Mouse (Mus musculus) embryonic stem cell, embryonic (primary cell): ENCODE measurements around the gene Auts2.

ENCODE experiments used
- CTCF ChIA-PET, 4 experiments: fragments of 300-600 bp in 2 of 4; fragments of 350-600 bp in 2 of 4; sonication (Branson Sonifier 250); formaldehyde crosslinking; loops; one replicate each; lab custom pipeline; 2022; ENCODE audit warnings: inconsistent platforms in 2 of 4; lab: Charles Lee
- POLR2A ChIA-PET, 4 experiments: fragments of 300-600 bp in 2 of 4; fragments of 350-600 bp in 2 of 4; sonication (Branson Sonifier 250); formaldehyde crosslinking; loops; one replicate each; lab custom pipeline; 2022; ENCODE audit warnings: antibody characterized with exemption in 4 of 4, inconsistent platforms in 1 of 4; lab: Charles Lee

Auts2 gene

DNA sequence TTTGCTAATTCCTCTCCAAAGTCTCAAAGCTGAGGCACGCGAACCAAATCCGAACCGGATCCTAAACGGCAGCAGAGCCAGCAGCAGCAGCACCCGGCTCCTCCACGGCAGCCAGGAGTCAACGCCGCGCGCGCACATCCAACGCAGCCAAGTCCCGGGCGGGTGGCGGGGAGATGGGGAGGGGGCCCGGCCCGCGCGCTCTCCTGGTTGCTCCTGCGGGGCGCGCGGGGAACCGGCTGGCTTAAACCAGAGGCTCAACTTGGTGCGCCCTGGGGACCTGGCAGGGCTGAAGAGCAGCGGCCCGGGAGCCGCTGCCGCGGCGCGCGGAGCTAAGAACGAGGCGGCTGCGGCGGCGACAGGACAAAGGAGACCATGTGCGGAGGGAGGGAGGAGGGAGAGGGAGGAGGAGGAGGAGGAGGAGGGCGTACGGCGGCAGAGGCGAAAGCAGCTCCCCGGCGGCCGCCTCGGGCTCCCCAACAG, 1005.3 kb downstream of the Auts2 start:
- POLR2A ChIA-PET = interaction anchor here (0.6 to 5.9 kb wide), 45 partner anchors 9 to 312 kb away, joined by 3 to 63 read pairs (median 6); no protein-coding TSS in a partner anchor

DNA sequence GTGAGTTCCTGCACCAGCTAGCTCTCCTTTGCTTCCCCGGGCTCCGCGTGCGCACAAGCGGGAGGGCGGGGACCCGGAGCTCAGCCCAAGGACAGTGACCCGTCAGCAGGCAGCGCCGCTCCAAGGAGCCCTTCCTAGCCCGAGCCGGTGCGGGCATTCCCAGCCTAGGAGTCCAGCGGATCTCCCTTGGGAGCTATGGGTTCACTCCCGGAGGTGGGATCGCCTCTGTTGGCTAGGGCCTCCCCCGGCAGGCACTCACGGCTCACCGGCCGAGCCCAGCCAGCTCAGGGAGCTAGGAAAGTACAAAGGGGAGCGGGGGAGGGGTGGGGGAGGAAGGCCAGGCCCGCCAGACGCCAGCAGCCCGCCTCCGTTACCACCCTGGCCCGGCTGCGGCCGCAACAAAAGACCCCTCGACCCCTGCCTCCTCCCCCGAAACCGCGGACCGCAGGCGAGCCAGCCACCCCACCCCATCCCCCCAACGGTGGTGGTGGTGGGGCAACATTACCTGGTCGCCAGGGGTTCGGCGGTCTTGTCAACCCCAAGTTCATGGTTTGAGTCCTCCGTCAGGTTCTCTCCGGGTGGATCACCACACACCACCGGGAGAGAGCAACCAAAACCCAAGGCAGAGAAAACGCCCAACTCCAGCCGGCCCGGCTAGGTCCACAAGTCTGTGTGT, 1005.9 kb downstream of the Auts2 start:
- ChIA-PET POLR2A (interaction anchor here (0.6 to 5.9 kb wide), 51 partner anchors 10 to 515 kb away, joined by 3 to 63 read pairs (median 4); no protein-coding TSS in a partner anchor), CTCF (interaction anchor here in 3 of 4 experiments (0.6 to 1.6 kb wide), 5 partner anchors 10 to 92 kb away, joined by 3 to 10 read pairs (median 3); no protein-coding TSS in a partner anchor)

More for the DNA sequence above, 1005.3 kb downstream of the Auts2 start:
- CTCF ChIA-PET = interaction anchor here in 3 of 4 experiments (0.6 to 1.6 kb wide), 3 partner anchors 11 to 109 kb away, joined by 3 to 10 read pairs (median 3); no protein-coding TSS in a partner anchor

DNA sequence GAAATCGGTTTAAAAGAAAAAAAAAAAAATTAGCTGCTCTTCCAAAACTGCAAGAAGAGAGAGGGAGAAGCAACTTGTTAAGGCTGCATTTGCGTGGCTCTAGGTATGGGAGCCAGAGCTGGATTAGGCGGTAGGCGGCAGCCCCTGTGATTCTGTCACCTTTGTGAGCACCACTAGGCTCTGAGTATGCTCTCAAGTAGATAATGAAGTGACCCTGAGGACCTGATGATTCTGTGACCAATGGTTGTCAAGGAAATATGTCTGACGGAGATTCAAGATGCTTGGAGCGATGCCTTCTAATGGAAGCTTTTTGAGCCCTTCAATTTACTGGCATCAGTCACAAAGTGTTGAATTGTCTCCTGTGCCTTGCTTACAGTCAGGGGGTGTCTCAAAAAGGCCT, 1007.4 kb downstream of the Auts2 start:
- CTCF ChIA-PET = interaction anchor here in 1 of 4 experiments (0.7 kb wide), 1 partner anchor 71 kb away, joined by 8 read pairs; no protein-coding TSS in a partner anchor
- POLR2A ChIA-PET = interaction anchor here in 2 of 4 experiments (1.4 to 5.9 kb wide), 2 partner anchors 9 to 516 kb away, joined by 3 to 63 read pairs; no protein-coding TSS in a partner anchor

DNA sequence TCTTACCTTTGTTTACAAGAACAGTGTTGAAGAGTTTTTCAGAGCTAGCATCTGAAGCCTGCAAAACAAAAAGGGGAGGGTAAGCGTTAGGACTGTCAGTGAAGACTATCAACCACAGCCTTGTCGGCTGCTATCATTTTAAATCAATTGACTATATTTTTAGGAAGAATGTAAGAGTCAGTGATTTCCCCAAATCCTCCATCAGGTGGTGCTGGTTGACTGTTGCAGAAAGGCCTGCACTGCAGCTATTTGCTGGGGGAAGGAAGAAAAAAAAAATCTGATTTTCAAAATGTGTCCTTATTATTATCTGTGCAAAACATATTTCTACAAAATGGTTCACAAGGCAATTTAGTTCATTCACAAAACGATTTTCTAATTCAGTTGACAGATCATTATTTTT, 1009.3 kb downstream of the Auts2 start:
- POLR2A ChIA-PET = interaction anchor here in 1 of 4 experiments (1.1 to 5.9 kb wide), 3 partner anchors 7 to 51 kb away, joined by 3 to 63 read pairs (median 3); no protein-coding TSS in a partner anchor
- CTCF ChIA-PET = interaction anchor here in 2 of 4 experiments (0.6 to 1.0 kb wide), 4 partner anchors 17 to 1363 kb away, joined by 3 to 5 read pairs (median 3); no protein-coding TSS in a partner anchor

DNA sequence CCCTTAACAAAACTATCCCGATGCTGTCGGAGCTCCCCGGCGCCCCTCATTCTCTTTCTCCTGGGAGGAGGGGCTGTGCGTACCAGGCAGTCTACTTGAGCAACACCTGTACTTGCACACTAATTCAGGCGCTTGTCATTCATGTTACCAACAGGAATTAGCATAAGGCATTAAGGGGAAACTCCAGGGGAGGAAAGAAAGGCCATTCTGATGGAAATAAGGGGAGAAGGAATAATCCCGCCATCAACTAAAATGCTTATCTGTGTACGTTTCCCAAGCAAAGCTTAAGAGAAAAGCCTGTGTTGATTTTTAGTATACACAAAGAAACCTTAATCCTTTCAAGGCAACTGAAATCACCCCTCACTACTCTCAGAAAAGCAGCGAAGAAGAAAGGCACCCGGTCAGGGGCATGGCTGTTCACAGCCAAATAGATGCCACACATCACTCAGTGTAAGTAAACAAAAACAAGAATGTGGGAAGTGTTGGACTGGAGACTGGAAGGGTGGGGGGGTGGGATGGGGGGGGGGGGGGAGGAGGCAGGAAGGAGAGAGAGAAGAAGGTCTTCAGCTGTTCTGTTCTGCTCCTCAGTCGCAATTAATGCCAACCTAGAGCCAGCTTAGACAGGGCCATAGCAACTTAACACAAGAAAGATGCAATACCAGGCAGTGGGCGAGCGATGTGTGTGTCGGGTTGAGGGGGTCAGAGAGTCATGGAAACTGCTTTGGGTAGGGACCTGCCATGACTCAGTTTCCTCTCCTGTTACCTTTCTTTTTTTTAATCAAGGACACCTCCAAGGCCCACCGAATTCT, 1011.2 kb downstream of the Auts2 start:
- CTCF ChIA-PET = interaction anchor here in 2 of 4 experiments (0.6 kb wide), 2 partner anchors 36 to 404 kb away, joined by 3 to 5 read pairs; no protein-coding TSS in a partner anchor
- POLR2A ChIA-PET = interaction anchor here (0.6 to 1.6 kb wide), 7 partner anchors 18 to 499 kb away, joined by 3 to 13 read pairs (median 4); no protein-coding TSS in a partner anchor

DNA sequence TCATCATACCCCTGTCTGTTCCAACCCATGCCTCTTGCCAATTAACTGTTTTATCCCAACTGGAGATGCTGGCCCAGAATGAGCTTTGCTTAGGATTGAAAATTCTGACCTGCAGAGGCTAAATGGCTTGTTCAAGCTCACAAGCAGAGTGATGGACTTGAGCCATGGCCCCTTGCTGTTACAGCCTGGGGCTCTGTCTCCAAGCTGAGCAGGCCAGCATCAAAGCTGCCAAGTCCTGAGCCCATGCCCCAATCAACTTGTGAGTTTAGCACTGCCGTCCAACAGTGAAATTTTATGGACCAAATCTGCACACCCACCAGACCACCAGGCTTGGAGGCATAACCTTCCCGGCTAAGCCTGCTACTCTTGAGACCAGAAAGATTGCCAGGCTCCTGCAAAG, 1012.3 kb downstream of the Auts2 start:
- POLR2A ChIA-PET = interaction anchor here in 3 of 4 experiments (0.6 to 1.7 kb wide), 6 partner anchors 12 to 478 kb away, joined by 3 to 5 read pairs (median 4); no protein-coding TSS in a partner anchor
- CTCF ChIA-PET = no interaction called here

DNA sequence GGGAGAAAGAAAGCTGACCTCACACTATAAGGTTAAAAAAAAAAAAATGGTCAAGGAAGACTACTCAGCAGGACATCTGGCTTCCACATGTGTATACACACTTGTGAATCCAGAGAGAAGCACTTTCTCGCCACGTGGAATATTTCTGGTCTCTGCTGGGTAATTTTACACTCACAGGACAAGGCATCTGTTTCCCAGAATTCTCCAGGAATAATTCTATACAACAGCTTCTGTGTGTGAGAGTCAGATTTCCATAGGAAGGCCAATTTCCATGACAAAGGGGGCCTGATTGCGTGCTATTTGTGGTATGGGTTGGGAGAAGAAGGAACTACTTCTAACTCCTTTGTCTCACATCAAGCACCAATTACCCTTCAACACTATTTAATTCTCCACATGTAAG, 1016.5 kb downstream of the Auts2 start:
- ChIA-PET POLR2A (interaction anchor here (0.5 to 6.8 kb wide), 13 partner anchors 9 to 391 kb away, joined by 3 to 63 read pairs (median 4); no protein-coding TSS in a partner anchor), CTCF (interaction anchor here in 2 of 4 experiments (0.6 to 1.0 kb wide), 2 partner anchors 11 to 1552 kb away, joined by 3 read pairs; no protein-coding TSS in a partner anchor)

DNA sequence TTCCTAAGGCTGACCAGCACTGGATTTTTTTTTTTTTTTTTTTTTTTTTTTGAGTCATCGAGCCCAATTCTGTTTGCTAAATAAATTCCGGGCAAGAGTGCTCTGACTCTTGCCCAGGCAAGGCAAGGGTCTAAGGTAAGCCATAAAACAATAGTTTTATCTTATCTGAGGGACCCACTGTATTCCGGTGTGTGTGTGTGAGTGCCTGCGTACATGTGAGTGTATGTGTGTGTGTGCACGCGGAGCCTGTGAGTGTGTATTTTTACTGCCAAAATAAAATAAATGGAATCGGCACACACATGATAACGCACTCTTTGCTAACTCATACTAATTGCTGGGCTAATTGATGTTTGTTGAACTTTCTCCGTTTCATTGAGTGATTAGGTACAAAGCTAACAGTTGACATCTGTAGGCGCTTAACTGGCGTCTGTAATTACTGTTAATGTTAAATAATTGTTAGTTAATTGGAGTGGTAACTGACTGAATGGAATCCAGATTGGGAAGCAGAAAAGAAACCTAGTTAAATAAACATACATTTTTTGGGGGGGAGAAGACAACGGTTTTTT, 1018.2 kb downstream of the Auts2 start:
- CTCF ChIA-PET = no interaction called here
- POLR2A ChIA-PET = interaction anchor here in 1 of 4 experiments (0.7 to 6.8 kb wide), 3 partner anchors 12 to 699 kb away, joined by 3 to 63 read pairs (median 3); no protein-coding TSS in a partner anchor

DNA sequence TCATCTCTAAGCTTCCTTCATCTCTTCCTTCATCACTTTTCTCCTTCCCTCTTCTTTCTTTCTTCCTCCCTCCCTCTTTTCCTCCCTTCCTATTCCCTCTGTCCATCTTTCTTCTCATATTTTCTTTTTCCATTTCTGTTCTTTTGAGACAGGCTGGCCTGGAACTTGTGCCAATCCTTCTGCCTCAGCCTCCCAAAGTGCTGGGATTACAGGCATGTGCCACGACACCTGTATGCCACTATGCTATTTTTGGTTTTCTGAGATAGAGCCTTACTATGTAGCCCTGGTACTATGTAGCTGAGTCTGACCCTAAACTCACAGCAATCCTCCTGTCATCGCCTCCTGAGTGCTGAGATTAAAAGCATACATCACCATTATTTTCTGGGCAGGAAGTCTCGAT, 1023.6 kb downstream of the Auts2 start:
- ChIA-PET CTCF (no interaction called here), POLR2A (interaction anchor here in 1 of 4 experiments (0.9 to 1.9 kb wide), 4 partner anchors 12 to 49 kb away, joined by 3 to 11 read pairs (median 4); no protein-coding TSS in a partner anchor)

DNA sequence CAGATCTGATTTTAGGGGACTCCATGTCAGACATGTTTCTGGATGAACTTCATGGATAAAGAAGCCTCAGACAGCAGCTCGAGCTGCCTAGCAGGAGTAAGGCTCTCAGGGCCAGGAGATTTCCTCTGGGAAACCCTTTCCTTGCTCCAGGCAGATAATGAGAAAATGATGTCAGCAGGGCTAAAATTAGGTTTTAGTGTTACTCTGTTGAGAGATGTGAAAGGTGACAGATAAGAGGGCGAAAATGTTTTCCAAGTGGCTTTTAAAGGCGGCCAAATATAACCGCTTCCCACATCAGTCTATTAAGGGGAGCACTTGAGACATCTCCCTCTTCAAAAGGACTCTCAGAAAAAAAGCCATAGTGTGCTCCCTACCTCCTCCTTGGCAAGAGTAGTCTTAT, 1025.5 kb downstream of the Auts2 start:
- ChIA-PET CTCF (no interaction called here), POLR2A (interaction anchor here in 2 of 4 experiments (0.9 to 1.8 kb wide), 4 partner anchors 9 to 22 kb away, joined by 3 to 5 read pairs (median 4); no protein-coding TSS in a partner anchor)

DNA sequence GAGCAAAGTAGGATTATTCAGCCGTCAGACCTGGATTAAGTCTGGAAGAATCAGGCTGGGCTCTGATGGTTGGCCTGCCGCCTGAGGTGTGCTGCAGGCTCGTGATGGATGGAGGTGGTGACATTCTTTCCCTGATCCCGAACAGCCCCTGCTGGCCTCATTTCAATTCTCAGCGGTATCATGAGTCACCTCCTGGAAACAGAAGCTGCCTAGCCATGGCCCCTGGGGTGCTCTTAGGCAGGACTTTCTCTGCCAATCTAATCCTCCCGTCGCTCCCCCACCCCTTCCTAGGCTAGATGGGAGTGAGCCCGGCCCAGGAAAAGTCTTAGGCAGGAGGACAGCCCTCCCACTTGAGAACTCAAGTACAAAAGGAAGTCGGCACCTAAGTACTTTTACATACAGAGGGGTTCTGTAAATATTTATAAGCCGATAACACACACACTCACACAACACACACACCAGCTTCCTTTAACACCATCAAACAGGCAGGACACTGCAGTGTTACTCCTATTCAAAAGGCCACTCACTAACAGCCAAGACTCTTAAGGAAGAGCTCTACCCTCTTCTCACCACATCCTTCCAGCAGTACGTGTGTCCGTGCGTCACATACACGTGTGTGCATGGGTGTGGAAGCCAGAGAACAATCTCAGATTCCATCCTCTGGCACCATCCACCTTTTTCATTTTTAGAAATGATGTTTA, 1027.3 kb downstream of the Auts2 start:
- ChIA-PET CTCF (interaction anchor here in 1 of 4 experiments (0.9 kb wide), 1 partner anchor 18 kb away, joined by 5 read pairs; no protein-coding TSS in a partner anchor), POLR2A (interaction anchor here in 3 of 4 experiments (0.6 to 1.8 kb wide), 8 partner anchors 8 to 23 kb away, joined by 3 to 8 read pairs (median 4); no protein-coding TSS in a partner anchor)

DNA sequence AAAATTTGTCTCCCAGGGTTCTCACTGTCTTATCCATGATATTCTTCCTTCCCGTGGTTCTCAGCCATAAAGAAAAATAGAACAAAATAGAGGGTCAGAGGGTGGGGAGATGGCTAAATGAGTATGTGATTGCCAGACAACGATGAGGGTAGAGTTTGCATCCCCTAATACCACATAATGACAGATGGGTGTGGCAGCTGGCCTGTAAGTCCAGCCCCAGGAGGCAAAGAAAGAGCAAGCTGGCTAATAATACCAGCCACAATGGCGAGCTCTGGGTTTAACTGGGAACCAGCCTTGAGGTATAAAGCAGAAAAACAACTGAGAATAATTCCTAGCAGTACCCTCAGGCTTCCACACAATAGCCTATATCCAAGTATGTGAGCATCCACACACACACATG, 1029.4 kb downstream of the Auts2 start:
- ChIA-PET CTCF (no interaction called here), POLR2A (interaction anchor here in 1 of 4 experiments (0.6 to 1.6 kb wide), 3 partner anchors 16 to 18 kb away, joined by 3 to 4 read pairs (median 3); no protein-coding TSS in a partner anchor)

DNA sequence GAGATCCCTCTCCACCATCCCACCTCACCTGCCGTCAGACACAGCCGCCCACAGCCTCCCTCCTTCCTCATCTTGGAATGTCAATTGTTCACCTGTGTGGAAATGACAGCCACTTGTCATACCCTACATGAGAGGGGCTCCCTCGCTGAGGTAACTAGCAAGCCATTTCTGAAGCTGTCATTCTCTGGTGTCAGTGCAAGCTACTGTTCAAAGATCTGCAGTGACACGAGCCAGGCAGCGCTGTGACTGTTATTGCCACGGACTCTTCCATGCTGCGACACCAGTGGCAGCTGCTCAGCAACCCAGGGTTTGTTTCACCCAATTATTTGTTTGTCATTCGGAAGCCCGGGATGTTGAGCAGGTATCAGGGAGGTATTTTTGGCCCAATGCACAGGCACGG, 1030.5 kb downstream of the Auts2 start:
- CTCF ChIA-PET = interaction anchor here in 2 of 4 experiments (0.6 to 1.0 kb wide), 3 partner anchors 14 to 1076 kb away, joined by 3 read pairs; no protein-coding TSS in a partner anchor
- POLR2A ChIA-PET = interaction anchor here in 1 of 4 experiments (0.8 to 2.2 kb wide), 4 partner anchors 14 to 21 kb away, joined by 3 to 6 read pairs (median 4); no protein-coding TSS in a partner anchor

DNA sequence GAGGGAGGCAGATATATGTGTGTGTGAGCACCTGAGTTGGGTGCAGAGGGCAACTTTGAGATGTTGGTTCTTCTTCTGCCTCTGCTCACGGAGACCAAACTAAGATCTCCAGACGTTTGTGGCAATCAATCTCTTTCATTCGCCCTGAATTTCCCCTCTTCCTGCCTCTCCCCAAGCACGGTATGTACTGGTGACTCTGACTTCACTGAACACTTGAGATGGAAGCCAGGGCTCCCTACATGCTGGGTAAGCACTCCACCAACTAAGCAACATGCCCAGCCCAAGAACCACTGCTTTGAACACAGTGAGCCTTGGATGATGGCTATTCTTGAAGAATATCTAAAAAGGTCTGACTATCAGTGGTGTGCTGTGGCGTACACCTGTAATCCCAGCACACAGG, 1032.5 kb downstream of the Auts2 start:
- ChIA-PET POLR2A (no interaction called here), CTCF (interaction anchor here in 1 of 4 experiments (0.6 kb wide), 1 partner anchor 46 kb away, joined by 3 read pairs; no protein-coding TSS in a partner anchor)

DNA sequence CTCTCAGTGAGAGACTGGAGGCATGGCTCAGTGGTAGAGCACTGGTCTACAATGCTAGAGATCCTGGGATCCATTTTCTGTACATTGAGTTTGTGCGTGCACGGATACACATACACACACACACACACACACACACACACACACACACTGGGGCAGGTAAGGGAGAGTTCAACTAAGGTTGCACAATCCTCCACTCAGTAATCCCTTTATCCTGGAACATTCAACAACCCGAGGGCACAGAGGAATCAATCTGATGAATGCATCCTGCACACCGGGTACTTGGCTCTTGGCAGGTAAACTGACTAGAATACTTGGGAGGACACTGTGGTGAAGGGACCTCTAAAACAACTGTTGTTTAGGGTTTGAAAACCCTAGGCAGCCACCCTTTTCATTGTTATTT, 1033.8 kb downstream of the Auts2 start:
- ChIA-PET POLR2A (no interaction called here), CTCF (interaction anchor here in 2 of 4 experiments (1.0 to 1.1 kb wide), 2 partner anchors 9 to 35 kb away, joined by 3 to 7 read pairs; no protein-coding TSS in a partner anchor)

DNA sequence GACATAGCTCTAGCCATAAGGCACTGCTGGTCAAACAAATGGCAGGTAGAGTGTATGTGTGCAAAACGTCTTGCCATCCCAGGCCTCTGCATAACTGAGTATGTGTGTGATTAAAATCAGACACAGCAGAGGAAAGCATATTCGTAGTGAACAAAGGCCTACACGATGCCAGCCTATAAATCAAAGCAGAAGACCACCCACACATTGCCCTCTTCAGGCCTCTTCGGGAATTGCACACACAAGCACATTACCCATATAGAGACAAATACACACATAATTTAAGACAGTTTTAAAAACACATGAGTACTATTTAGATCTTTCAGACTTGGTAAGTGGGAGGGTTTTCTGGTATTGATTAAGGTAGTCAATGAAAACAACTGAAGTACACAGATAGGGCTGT, 1044.3 kb downstream of the Auts2 start:
- ChIA-PET POLR2A (interaction anchor here in 1 of 4 experiments (1.2 kb wide), 1 partner anchor 13 kb away, joined by 4 read pairs; no protein-coding TSS in a partner anchor), CTCF (interaction anchor here in 2 of 4 experiments (0.6 to 2.0 kb wide), 4 partner anchors 8 to 185 kb away, joined by 3 to 9 read pairs (median 6); no protein-coding TSS in a partner anchor)
